Mouse (Mus musculus) testis, postnatal 14 days (tissue): ENCODE measurements around the gene Ntrk3.

Experiments used
- DNase-seq: peaks from one replicate; pipeline ENCODE4 v3.0.0; 2021; ENCODE audit warnings: low spot score

Ntrk3 gene

DNA sequence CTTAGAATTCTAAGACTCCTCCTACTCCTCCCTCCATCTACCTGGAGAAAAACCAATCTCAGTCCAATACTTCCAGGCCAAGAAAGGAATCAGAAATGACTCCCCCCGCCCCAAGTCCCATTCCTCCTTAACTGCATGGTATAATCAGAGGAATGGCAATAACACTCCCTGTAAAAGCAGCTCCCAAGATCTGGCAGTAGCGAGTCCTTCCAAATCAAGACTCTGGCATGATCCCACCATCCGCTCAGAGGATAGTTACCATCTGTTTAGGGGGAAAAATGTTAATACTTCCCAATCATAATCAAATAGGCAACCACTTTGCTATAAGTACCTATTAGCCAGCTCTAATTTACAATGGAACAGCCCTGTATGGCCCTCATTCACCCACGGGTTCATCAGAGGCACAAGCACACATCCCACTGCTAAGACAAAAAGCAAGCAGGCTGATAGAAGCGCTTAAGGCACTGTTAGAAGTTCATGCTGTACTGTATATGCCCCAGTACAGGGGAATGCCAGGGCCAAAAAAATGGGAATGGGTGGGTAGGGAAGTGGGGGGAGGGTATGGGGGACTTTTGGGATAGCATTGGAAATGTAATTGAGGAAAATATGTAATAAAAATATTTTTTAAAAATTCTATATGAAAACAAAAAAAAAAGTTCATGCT lies 294.3 kb downstream of the Ntrk3 start:
- DNase-seq, result no peak

DNA sequence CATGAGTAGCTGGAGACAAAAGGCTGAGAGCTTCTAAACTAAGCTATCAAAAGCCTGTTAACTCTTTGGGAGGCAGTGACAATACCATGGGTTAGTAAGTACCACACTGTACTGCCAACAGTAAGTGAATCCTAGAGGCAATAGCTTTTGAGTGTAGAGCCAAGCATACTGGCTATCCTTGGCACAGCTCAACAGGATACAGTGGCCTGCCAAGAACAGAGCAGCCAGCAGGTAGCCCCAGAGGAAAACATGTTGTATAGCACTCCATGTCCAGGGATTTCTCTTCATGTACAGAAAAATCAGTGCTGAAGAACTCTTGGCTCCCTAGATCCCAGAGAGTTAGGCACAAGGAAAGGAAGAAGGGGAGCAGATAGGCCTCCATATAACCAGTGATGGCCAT lies 296.1 kb downstream of the Ntrk3 start:
- DNase-seq, result no peak

- DNase-seq, result no peak
Measured at GRCm38 (mm10) chr7:78440896-78441295, 296.9 kb downstream of the Ntrk3 start.

- DNase-seq, result no peak
Measured at GRCm38 (mm10) chr7:78440476-78440875, 297.3 kb downstream of the Ntrk3 start.

DNA sequence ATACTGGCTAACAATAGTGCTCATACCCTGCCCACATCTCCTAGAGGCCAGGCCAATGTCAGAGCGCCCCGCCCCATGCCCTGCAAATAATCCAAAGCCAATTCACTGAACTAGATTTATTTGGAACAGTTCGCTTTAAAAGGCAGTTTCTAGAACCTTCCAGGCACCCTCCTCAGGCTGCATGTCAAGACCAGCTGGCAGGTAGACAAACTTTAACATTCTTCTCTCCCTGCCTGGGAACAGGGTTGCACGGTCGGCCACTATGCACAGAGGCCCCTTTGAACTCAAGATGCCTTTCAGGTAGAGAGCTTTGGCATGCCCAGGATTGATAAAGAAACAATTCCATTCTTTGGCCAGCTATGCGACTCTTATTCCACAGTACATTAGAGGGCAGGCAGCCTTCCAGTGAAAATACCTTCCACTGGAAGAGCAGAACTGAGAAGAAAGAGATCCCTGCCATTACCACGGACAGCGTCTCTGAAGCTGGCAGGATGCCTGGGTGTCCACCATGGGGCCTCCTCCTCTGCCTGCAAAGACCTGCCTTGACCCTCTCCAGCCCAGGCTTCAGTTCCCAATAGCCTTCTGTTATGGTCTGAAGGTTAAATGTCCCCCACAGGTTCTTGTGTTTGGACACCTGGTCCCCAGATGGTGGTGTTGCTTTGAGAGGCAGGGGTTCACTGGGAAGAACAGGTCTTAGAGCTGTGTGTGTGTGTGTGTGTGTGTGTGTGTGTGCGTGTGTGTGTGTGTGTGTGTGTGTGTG lies 298.3 kb downstream of the Ntrk3 start:
- no peak for DNase-seq

- DNase-seq, result no peak
Measured at GRCm38 (mm10) chr7:78433617-78434144, 304.1 kb downstream of the Ntrk3 start.

DNA sequence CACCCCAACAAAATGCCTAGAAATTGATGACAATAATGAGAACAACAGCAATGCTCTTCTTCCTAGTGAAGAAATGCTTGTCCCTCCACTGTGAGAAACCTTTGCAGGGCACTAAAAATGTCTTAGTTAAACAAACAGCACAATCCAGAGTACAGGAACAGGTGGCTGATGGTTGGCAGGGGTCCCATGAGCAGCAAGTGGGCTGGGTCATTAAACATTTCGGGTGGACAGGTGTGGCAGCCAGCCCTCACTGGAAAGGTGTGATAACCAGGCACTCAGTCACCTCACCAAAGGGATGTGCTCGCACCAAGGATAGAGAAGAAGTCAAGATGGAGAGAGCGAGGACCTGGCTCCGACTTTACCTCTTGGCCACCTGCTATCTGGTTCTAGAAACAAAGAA lies 306.2 kb downstream of the Ntrk3 start:
- no peak for DNase-seq

DNA sequence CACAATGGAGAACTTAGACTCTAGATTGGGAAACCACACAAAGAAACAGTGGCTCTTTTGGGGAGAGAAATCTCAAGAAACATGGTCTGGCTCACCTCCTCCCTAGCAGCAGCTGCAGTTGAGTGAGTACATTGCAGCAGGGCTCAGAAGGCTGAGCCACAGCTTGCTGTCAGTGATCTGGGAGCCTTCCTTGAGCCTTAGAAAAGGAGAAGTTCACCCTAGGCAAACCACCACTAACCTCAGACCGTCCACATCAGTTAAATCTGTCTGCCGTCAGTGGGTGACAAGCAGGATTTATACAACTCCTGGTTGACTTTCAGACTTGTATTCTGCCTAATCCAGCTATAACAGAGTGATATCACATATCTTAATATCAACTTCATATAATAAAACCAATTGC lies 325.6 kb downstream of the Ntrk3 start:
- DNase-seq, result no peak

GRCm38 (mm10) chr7:78409970-78410369 lies 327.8 kb downstream of the Ntrk3 start:
- no peak for DNase-seq

DNA sequence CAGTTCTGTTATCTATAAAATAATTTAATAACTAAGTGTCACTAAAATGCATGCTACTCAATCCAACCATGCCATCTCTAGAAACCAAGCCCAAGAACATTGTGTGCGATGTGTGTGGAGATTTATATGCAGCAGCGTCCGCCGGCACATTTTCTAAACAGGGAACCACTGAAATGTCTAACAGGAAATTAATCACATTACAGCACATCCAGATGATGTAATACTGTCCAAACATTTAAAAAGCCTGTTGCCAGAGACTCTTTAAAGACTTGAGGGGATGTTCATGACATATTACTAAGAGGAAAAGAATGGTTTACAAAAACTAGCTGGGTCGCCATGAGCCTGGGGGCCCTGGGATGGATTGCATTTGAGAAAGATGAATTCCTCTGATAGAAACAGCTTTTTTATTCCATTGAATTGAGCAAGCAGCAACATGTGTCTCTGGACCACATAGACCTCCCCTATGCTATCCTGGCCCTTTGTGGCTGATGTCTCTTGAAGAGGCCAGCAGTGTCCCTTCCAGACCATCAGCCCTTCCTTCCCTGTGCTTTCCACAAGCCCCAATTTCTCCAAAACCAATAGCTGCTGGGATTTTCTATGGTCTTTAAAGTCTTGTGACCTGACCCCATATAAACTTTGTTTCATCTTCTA lies 331.0 kb downstream of the Ntrk3 start:
- no peak for DNase-seq

DNA sequence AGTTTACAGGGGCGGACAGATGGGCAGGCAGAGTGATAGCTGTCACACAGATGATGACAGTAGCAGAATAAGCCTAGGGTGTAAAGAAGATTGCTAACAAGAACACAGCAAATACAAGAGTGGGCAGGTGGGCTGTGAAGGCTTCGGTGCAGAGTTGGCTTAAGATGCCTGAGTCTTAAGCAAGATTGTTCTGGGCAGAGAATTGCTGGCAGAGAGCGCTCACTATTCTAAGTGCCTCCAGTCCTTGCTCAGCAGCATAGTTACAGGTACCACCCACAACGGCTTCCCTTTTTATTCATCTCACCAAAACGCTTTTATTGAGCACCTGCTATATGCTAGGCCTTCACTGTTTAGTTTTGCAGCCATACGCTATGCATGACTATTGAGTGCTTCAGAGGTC lies 333.3 kb downstream of the Ntrk3 start:
- no peak for DNase-seq

DNA sequence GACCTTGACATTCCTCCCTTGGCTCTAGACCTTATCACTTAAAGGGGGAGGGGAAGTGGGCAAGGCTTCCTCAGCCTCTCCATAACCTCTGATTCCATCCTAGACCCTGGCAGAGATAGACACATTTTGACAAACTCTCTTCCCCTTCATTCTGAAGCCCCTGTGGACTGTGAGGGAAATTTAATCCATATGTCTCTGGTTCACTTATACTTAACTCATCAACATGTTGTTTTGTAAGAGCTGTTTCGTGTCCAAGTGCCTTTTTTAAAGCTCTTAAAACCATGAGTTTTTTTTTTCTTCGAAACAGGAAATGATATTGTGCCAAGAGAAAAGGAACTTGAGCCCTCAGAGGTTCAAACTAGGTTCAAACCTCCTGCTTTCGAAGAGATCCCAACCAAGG lies 335.3 kb downstream of the Ntrk3 start:
- DNase-seq, result no peak

DNA sequence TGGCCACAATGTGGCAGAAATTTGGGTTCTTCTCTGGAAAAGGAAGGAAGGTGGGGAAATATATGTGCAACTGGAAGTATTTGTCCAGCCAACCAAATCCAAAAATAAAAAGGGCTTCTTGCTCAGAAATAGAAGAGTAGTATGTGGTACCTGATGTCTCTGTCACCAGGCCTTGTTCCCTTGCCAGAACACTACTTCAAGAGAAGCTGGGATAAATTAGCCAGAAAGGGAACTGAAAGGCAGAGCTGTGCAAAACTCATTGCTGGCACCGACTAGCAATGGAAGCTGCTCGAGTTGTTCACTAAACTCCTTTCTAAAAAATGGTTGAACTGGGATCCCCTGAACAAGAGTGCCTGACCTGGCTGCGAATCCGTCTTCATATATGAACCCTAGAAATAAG lies 337.6 kb downstream of the Ntrk3 start:
- DNase-seq, result no peak

GRCm38 (mm10) chr7:78398377-78398776 lies 339.4 kb downstream of the Ntrk3 start:
- DNase-seq, result no peak

DNA sequence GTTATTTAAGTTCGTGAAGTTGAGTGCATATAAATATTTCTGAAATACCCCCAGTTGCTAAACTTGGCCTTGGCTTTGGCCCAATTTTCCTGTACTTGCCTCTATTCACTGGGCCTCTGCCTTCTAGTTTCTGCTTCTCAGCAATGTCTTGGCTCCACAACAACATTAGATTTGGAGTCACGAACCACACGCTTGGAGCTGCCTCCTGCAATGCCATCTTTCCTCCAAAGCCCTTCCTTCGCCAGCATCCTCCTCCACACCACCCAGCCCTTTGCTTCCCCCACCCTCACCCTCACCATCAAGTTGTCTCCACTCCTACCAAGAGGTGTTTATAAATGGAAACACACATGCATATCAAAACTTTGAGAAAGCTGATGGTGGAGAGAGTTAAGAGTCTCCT lies 340.6 kb downstream of the Ntrk3 start:
- DNase-seq, result no peak

GRCm38 (mm10) chr7:78390019-78390418 lies 347.8 kb downstream of the Ntrk3 start:
- DNase-seq, result no peak

GRCm38 (mm10) chr7:78388101-78388500 lies 349.7 kb downstream of the Ntrk3 start:
- no peak for DNase-seq

DNA sequence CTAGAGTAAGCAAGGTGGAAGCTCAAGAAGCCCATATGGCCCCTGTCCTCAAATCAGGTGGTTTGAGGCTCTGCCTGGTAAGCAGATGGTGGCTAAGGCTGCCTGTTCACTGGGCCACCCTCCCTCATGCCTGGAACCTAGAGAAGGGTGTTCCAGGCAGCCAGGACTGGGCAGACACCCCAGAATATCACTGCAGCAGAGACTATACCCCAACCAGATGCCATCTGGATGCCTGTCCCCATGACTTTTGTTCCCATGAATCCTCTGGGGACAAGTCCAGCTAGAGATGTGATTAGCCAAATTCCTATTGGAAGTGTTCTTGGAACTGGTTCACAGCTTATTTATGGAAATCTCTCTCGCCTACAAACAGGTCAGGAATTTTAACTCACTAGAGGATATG lies 351.8 kb downstream of the Ntrk3 start:
- no peak for DNase-seq

GRCm38 (mm10) chr7:78384111-78384510 lies 353.7 kb downstream of the Ntrk3 start:
- no peak for DNase-seq

- DNase-seq, result no peak
Measured at GRCm38 (mm10) chr7:78382126-78382525, 355.7 kb downstream of the Ntrk3 start.

GRCm38 (mm10) chr7:78379784-78380183 lies 358.0 kb downstream of the Ntrk3 start:
- no peak for DNase-seq

DNA sequence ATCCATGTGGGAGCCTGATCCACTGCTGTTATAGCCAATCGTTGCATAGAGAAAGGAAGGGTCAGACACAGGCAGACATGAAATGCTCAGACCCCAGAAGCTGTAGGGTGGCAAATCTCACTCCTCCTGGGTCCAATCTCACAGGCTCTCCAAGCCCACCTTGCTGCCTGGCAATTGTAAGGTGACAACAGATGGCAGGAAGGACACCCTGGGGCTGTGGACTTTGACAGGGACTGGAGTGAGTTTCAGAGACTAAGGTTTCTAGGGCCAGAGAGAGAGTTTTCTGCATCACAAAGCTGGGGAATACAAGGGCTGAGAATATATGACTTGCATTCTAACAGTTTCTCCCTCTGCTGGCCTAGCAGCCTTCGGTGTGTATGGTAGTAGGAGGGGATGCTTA lies 359.5 kb downstream of the Ntrk3 start:
- DNase-seq, result no peak

- no peak for DNase-seq
Measured at GRCm38 (mm10) chr7:78376875-78377274, 360.9 kb downstream of the Ntrk3 start.
